Mouse (Mus musculus) CD4-positive, CD25-positive, alpha-beta regulatory T cell, adult 4 months (primary cell): ENCODE measurements around the gene Gm765. TPM values are rescaled to one million over a fixed set of nuclear protein-coding genes. Genes with fewer than 3 reads are reported as not detected.

Source experiments
- ATAC-seq: one replicate; pipeline ENCODE4 v1.8.0; 2017
- polyA plus RNA-seq, 2 experiments: library from polyadenylated mRNA; unstranded; fragments of 100-300 nt; shearing (Covaris generic); gene quantifications; one replicate each; pipeline ENCODE4 v1.2.1; 2017

Gene Gm765
- polyA plus RNA-seq, 2 experiments from 2014 or later = not detected

DNA sequence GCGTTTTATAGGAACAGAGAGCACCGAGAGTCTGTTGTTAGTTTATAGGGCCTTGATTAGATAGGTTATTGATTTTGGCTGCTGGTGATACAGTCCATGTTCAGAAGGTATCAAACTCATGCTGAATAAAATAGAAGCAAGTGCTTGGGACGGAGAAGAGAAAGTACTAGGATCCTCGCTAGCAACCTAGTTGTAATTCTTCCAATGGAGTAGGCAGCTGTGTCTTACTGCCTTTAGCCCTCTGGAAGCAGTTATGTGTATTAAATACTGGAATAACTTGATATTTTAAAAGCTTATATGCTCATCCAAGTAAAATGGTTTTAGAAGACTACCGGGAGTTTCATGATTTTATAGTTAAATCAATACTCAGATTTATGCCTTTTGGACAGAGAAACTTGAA, 132.3 kb downstream of the Gm765 start:
- ATAC-seq = no peak

DNA sequence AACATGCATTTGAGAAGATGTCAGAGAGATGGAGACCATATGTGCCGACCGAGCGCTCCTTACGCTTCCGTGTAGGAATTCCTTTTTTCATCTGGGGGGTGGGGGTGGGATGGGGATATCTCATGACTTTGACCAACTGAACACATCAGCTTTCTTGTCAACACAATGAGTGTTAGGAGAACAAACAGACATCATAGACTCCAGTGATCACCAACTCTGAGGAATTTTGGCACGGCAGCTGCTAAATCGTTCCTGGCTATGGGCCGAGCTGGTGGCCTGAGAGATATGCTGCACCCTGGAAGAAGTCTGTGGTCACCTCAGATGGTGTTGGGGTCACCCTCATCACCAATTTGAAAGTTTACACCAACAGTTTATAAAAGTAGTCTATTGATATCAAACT, 134.5 kb downstream of the Gm765 start:
- ATAC-seq = no peak

DNA sequence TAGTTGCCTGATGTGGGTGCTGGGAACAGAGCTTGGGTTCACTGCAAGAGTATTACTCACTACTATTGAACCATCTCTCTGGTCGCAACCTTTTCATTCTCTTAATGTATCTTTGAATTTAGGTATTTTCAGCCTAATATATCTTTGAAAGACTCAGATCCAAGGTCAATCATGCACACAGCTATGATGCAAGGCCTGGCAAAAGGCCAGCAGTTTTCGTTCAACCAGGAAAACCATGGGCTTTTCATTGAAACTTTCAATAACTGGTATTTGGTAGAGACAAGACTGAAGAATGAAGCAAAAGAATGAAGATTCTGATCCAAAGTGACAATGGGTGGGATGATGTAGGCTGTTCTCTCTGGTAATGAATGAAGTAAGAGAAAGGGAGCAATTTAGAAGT, 143.8 kb downstream of the Gm765 start:
- no peak for ATAC-seq

DNA sequence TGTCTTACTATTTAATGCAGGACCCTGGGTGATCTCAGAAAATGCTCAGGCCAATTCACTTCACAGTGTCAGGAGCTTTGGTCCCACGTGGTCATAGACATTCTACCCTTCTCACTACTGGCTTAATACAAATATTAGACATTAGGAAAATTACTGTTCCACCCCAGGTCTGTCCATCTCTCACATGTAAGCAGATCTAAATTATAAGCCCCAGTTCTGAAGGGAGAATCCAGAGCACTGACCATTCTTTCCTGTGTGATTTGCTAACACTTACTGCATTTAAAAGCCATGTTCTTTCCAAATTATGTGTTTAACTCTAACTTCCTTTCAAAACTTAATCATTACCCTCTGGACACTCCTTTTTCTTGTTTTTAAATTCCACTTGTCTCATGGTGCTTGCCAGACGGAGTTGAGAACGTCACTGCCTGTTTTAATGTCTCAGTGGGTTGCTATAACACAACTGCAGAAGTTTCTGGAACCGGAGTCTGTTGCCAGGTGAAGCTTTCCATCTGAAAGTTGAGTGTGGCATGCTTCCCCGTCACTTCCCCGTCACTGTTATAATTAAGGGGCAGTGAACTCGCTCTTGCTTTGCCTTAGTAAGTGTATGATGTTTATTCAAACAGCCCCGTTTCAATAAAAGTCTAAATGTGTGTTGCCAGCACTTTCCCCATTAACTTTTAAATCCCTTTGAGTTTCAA, 151.7 kb downstream of the Gm765 start:
- ATAC-seq = no peak
